Mouse (Mus musculus) cerebellum, adult 2 months (tissue): ENCODE measurements around the gene Mthfsd. TPM values are rescaled to one million over a fixed set of nuclear protein-coding genes. Genes with fewer than 3 reads are reported as not detected.

Experiments used
- DNase-seq, 2 experiments: peaks; one replicate each; pipeline ENCODE4 v3.0.0; 2021
- H3K27ac ChIP-seq: fragments of 200-500 bp; 2 replicates; pipeline ENCODE4 v1.5.1; 2012; ENCODE audit warnings: low read length, control low read depth, inconsistent platforms; ENCODE audit not compliant: insufficient read depth
- H3K27me3 ChIP-seq: fragments of 200-500 bp; 2 replicates; pipeline ENCODE4 v1.6.1; 2012; ENCODE audit warnings: inconsistent platforms, mild to moderate bottlenecking, low read length, moderate library complexity; ENCODE audit not compliant: control insufficient read depth, insufficient read depth
- H3K4me1 ChIP-seq: fragments of 200-500 bp; 2 replicates; pipeline ENCODE4 v1.6.1; 2011; ENCODE audit warnings: low read length; ENCODE audit not compliant: control insufficient read depth, insufficient read depth
- H3K4me3 ChIP-seq: fragments of 200-500 bp; replicated peaks from 2 replicates; pipeline ENCODE3; 2011; ENCODE audit warnings: mild to moderate bottlenecking, low read depth, low read length, control low read depth; ENCODE audit not compliant: insufficient read depth
- CTCF ChIP-seq: fragments of 200-500 bp; IDR thresholded peaks from 2 replicates; pipeline ENCODE4 v1.5.1; 2011; ENCODE audit warnings: low read depth, mild to moderate bottlenecking, control low read depth, low read length, moderate library complexity, borderline replicate concordance; ENCODE audit not compliant: insufficient read depth
- POLR2A ChIP-seq: fragments of 200-500 bp; IDR thresholded peaks from 2 replicates; pipeline ENCODE4 v1.6.1; 2011; ENCODE audit warnings: low read length, control low read depth, borderline replicate concordance; ENCODE audit not compliant: insufficient read depth
- WGBS: fragments of 180-500 bp; shearing (Covaris S2); methylation state at CpG from one replicate; pipeline ENCODE4 v1.1.7; 2018; 5-methylcytosine and 5-hydroxymethylcytosine counted together
- polyA plus RNA-seq: library from polyadenylated mRNA; depleted of rRNA; stranded (reverse); fragments of >200 nt; gene quantifications from 2 replicates; pipeline ENCODE4 v1.2.3, GENCODE M21; 2012

Mthfsd gene
- polyA plus RNA-seq, 1 experiment, result 119 TPM

DNA sequence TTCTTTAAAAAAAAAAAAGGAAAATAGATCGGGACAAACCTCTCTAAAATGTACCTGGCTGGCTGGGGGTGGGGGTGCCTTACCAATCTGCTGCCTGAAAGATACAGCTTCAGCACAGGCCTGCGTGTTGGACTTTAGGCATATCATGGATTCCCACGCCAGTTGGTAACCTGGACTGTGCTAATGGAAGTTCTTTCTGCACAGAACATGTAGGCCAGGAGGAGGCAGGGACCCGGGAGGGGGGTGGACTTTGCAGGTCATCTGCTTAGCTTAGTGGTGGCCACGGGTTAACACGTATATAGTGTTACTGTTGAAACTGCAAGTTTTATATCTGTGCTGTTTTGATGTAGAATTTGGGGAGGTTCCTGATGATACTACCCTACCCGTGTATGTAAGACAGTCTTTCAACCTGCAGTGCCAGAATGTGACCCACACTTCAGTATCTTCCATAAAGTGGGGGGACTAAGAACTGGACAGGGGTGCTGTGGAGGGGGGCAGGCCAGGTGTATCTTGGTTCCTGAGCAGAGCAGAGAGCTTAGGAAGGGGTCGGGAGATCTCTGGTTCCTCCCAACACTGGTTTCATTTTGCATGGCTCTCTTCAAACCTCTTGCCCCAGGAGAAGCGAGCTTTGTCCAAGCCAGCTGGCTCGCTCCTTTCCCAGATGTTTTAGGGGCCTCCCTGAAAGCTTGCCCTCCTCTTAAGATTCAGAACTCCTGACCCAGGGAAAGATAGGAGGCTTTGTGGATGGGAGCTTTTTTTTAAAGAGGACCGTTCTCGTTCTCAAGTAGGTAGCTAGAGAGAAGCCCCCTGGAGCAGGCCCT, 11.7 kb upstream of the Mthfsd start:
- no peaks in the 10 kb centered on the region for H3K4me1 ChIP-seq
- no peak overlapping the region for H3K4me3 ChIP-seq

GRCm38 (mm10) chr8:121118634-121119420, 10.6 kb upstream of the Mthfsd start:
- 5% methylated on average over 18 of the region's 18 CpGs for WGBS
- peaks cover 10% of the 10 kb centered on the region; the same call in 1 of the 2 replicates for H3K27me3 ChIP-seq
- no peak for DNase-seq
- H3K4me1 ChIP-seq, result no peaks in the 10 kb centered on the region
- H3K27ac ChIP-seq, result no peak overlapping the region
- H3K4me3 ChIP-seq, result no peak overlapping the region
- no peak for TF ChIP-seq CTCF
- TF ChIP-seq POLR2A, result no peak

More for the DNA sequence above, 11.7 kb upstream of the Mthfsd start:
- TF ChIP-seq POLR2A, result no peak
- TF ChIP-seq CTCF, result no peak
- WGBS, result 14% methylated on average over 12 of the region's 12 CpGs
- Histone ChIP-seq H3K27me3 (peaks cover 8% of the 10 kb centered on the region; the same call in 1 of the 2 replicates), H3K27ac (no peak overlapping the region)
- no peak for DNase-seq

DNA sequence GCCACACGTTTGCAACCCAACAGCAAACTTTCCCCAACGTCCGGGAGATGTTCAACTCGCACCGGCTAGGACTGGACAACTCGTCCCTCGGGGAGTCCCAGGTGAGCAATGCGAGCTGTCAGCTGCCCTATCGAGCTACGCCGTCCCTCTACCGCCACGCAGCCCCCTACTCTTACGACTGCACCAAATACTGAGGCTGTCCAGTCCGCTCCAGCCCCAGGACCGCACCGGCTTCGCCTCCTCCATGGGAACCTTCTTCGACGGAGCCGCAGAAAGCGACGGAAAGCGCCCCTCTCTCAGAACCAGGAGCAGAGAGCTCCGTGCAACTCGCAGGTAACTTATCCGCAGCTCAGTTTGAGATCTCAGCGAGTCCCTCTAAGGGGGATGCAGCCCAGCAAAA, 9.7 kb upstream of the Mthfsd start:
- 3% methylated on average over 28 of the region's 28 CpGs for WGBS
- no peak for DNase-seq
- H3K4me3 ChIP-seq, result no peak overlapping the region
- peaks cover 11% of the 10 kb centered on the region; the same call in 1 of the 2 replicates for H3K27me3 ChIP-seq
- H3K27ac ChIP-seq, result no peak overlapping the region
- no peak for TF ChIP-seq POLR2A
- no peak for TF ChIP-seq CTCF
- no peaks in the 10 kb centered on the region for H3K4me1 ChIP-seq

GRCm38 (mm10) chr8:121117186-121117651, 9.0 kb upstream of the Mthfsd start:
- H3K27me3 ChIP-seq, result peaks cover 11% of the 10 kb centered on the region; the same call in 1 of the 2 replicates
- H3K27ac ChIP-seq, result no peak overlapping the region
- TF ChIP-seq POLR2A, result no peak
- no peak for TF ChIP-seq CTCF
- WGBS, result under 1% methylated on average over 62 of the region's 62 CpGs
- H3K4me1 ChIP-seq, result no peaks in the 10 kb centered on the region
- no peak for DNase-seq
- H3K4me3 ChIP-seq, result no peak overlapping the region

DNA sequence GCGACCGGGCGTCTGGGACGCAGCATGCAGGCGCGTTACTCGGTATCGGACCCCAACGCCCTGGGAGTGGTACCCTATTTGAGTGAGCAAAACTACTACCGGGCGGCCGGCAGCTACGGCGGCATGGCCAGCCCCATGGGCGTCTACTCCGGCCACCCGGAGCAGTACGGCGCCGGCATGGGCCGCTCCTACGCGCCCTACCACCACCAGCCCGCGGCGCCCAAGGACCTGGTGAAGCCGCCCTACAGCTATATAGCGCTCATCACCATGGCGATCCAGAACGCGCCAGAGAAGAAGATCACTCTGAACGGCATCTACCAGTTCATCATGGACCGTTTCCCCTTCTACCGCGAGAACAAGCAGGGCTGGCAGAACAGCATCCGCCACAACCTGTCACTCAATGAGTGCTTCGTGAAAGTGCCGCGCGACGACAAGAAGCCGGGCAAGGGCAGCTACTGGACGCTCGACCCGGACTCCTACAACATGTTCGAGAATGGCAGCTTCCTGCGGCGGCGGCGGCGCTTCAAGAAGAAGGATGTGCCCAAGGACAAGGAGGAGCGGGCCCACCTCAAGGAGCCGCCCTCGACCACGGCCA, 8.5 kb upstream of the Mthfsd start:
- WGBS, result 2% methylated on average over 55 of the region's 55 CpGs
- no peak overlapping the region for H3K27ac ChIP-seq
- DNase-seq, result no peak
- no peak overlapping the region for H3K4me3 ChIP-seq
- H3K27me3 ChIP-seq, result peaks cover 11% of the 10 kb centered on the region; the same call in 1 of the 2 replicates
- no peak for TF ChIP-seq CTCF
- no peak for TF ChIP-seq POLR2A
- no peaks in the 10 kb centered on the region for H3K4me1 ChIP-seq

DNA sequence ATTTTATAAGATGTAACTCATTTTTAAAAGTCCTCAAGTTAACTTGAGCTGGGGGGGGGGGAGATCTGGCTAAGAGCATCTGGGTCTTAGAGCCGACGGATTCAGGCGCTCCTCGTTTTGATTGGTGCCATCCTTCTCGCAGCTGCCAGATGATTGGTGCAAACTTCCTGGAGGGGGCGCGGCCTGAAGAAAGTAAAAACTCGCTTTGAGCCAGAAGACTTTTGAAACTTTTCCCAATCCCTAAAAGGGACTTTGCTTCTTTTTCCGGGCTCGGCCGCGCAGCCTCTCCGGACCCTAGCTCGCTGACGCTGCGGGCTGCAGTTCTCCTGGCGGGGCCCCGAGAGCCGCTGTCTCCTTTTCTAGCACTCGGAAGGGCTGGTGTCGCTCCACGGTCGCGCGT, 7.8 kb upstream of the Mthfsd start, which contains the start of gene Foxc2:
TSS of gene Foxc2 (plus strand) at position 224 of the 400 bp plus-strand sequence.
- H3K27me3 ChIP-seq, result peaks cover 11% of the 10 kb centered on the region; the same call in 1 of the 2 replicates
- no peak within 1 kb of the TSS for H3K27ac ChIP-seq
- TF ChIP-seq CTCF, result no peak
- no peak within 1 kb of the TSS for H3K4me3 ChIP-seq
- H3K4me1 ChIP-seq, result no peaks in the 10 kb centered on the region
- WGBS, result under 1% methylated on average over 25 of the region's 25 CpGs
- peak; percentile 35 to 42 for DNase-seq

GRCm38 (mm10) chr8:121115136-121115535, 6.9 kb upstream of the Mthfsd start:
- WGBS, result 2% methylated on average over 25 of the region's 25 CpGs
- H3K27ac ChIP-seq, result no peak overlapping the region
- no peak overlapping the region for H3K4me3 ChIP-seq
- DNase-seq, result peak in 1 of 2 experiments; percentile 35
- H3K4me1 ChIP-seq, result no peaks in the 10 kb centered on the region
- TF ChIP-seq POLR2A (no peak), CTCF (no peak)
- H3K27me3 ChIP-seq, result peaks cover 11% of the 10 kb centered on the region; the same call in 1 of the 2 replicates
